Mouse (Mus musculus) MEL (cell line): ENCODE measurements around the gene Ube2i. TPM values are rescaled to one million over a fixed set of nuclear protein-coding genes. Genes with fewer than 3 reads are reported as not detected.
A peak's percentile ranks its signal among the peaks of the same experiment; 100 is the strongest.

Source experiments
- DNase-seq: peaks from one replicate; pipeline ENCODE4 v3.0.0; 2011; ENCODE audit warnings: low read depth, low spot score
- H3K27ac ChIP-seq: 2 replicates; pipeline ENCODE4 v1.5.1; 2012; ENCODE audit warnings: low read depth, mild to moderate bottlenecking, control low read depth, low read length, moderate library complexity; ENCODE audit not compliant: control insufficient read depth
- H3K27me3 ChIP-seq, 2 experiments: fragments of 150-350 bp in 1 of 2; sonication (generic) in 1 of 2; 2 replicates each; pipeline ENCODE4 v1.6.1; 2012; ENCODE audit warnings: low read length in 2 of 2, mild to moderate bottlenecking in 2 of 2, improper control_type of control experiment in 1 of 2, moderate library complexity in 1 of 2; ENCODE audit not compliant: insufficient read depth in 2 of 2, control insufficient read depth in 1 of 2
- H3K36me3 ChIP-seq, 2 experiments: 2 replicates each; pipeline ENCODE4 v1.6.1; 2012 to 2014; ENCODE audit warnings: low read length in 2 of 2, improper control_type of control experiment in 1 of 2, inconsistent platforms in 1 of 2, mild to moderate bottlenecking in 1 of 2; ENCODE audit not compliant: insufficient read depth in 2 of 2, control insufficient read depth in 1 of 2
- H3K4me1 ChIP-seq, 2 experiments: fragments of 150-350 bp in 1 of 2; sonication (generic) in 1 of 2; 2 replicates each; pipeline ENCODE4 v1.6.1; 2012; ENCODE audit warnings: low read length in 2 of 2, improper control_type of control experiment in 1 of 2, mild to moderate bottlenecking in 1 of 2; ENCODE audit not compliant: insufficient read depth in 2 of 2, control insufficient read depth in 1 of 2
- H3K4me3 ChIP-seq, 2 experiments: fragments of 150-350 bp in 1 of 2; sonication (generic) in 1 of 2; 2 replicates each; pipeline ENCODE4 v1.5.1; 2012; ENCODE audit warnings: low read depth in 2 of 2, low read length in 2 of 2, mild to moderate bottlenecking in 2 of 2, moderate library complexity in 2 of 2, control low read depth in 1 of 2, improper control_type of control experiment in 1 of 2; ENCODE audit not compliant: control insufficient read depth in 1 of 2, insufficient read depth in 1 of 2
- H3K79me2 ChIP-seq: 2 replicates; pipeline ENCODE4 v1.6.1; 2012; ENCODE audit warnings: mild to moderate bottlenecking, low read length, moderate library complexity; ENCODE audit not compliant: control insufficient read depth, poor library complexity, insufficient read depth
- H3K9ac ChIP-seq: 2 replicates; pipeline ENCODE4 v1.6.1; 2012; ENCODE audit warnings: low read depth, mild to moderate bottlenecking, control low read depth, low read length, moderate library complexity; ENCODE audit not compliant: control insufficient read depth, poor library complexity, severe bottlenecking
- H3K9me3 ChIP-seq: fragments of 150-350 bp; sonication (generic); replicated peaks from 2 replicates; pipeline ENCODE4 v1.6.1; 2012; ENCODE audit warnings: mild to moderate bottlenecking, low read length, improper control_type of control experiment, moderate library complexity; ENCODE audit not compliant: insufficient read depth
- BHLHE40 ChIP-seq: IDR thresholded peaks from 2 replicates; pipeline ENCODE4 v1.6.1; 2012; ENCODE audit warnings: low read depth, mild to moderate bottlenecking, inconsistent platforms, low read length, improper control_type of control experiment, borderline replicate concordance
- CHD2 ChIP-seq: IDR thresholded peaks from 2 replicates; pipeline ENCODE4 v1.6.1; 2011; ENCODE audit warnings: low read length, improper control_type of control experiment
- CTCF ChIP-seq, 3 experiments: IDR thresholded peaks in 2 of 3; conservative IDR thresholded peaks in 1 of 3; 2 replicates each; pipeline ENCODE4 v1.5.1; 2011 to 2012; ENCODE audit warnings: low read length in 3 of 3, low read depth in 2 of 3, mild to moderate bottlenecking in 2 of 3, improper control_type of control experiment in 1 of 3, inconsistent platforms in 1 of 3, mixed read lengths in 1 of 3, moderate library complexity in 1 of 3; ENCODE audit not compliant: control insufficient read depth in 1 of 3, insufficient read depth in 1 of 3, poor library complexity in 1 of 3, severe bottlenecking in 1 of 3
- E2F4 ChIP-seq: IDR thresholded peaks from 2 replicates; pipeline ENCODE4 v1.6.1; 2011; ENCODE audit warnings: low read depth, low read length, improper control_type of control experiment, borderline replicate concordance
- ELF1 ChIP-seq: IDR thresholded peaks from 2 replicates; pipeline ENCODE4 v1.6.1; 2014; ENCODE audit warnings: low read depth, mild to moderate bottlenecking, inconsistent platforms, low read length, improper control_type of control experiment, moderate library complexity
- EP300 ChIP-seq, 2 experiments: IDR thresholded peaks; 2 replicates each; pipeline ENCODE4 v1.6.1; 2011; ENCODE audit warnings: improper control_type of control experiment in 2 of 2, low read length in 2 of 2, low read depth in 1 of 2, mild to moderate bottlenecking in 1 of 2
- GATA1 ChIP-seq: IDR thresholded peaks from 2 replicates; pipeline ENCODE4 v1.6.1; 2011; ENCODE audit warnings: low read depth, low read length, improper control_type of control experiment
- HCFC1 ChIP-seq: IDR thresholded peaks from 2 replicates; pipeline ENCODE4 v1.6.1; 2012; ENCODE audit warnings: low read depth, mild to moderate bottlenecking, inconsistent platforms, low read length, improper control_type of control experiment, moderate library complexity
- JUND ChIP-seq: IDR thresholded peaks from 2 replicates; pipeline ENCODE4 v1.6.1; 2011; ENCODE audit warnings: low read depth, mild to moderate bottlenecking, improper control_type of control experiment, low read length
- MAFK ChIP-seq: IDR thresholded peaks from 2 replicates; pipeline ENCODE4 v1.6.1; 2011; ENCODE audit warnings: low read depth, mild to moderate bottlenecking, low read length, improper control_type of control experiment, borderline replicate concordance
- MAZ ChIP-seq: IDR thresholded peaks from 2 replicates; pipeline ENCODE4 v1.6.1; 2012; ENCODE audit warnings: low read depth, mild to moderate bottlenecking, inconsistent platforms, low read length, improper control_type of control experiment
- MYB ChIP-seq: IDR thresholded peaks from 2 replicates; pipeline ENCODE4 v1.6.1; 2011; ENCODE audit warnings: mild to moderate bottlenecking, low read depth, low read length, improper control_type of control experiment
- MYC ChIP-seq: IDR thresholded peaks from 2 replicates; pipeline ENCODE4 v1.6.1; 2011; ENCODE audit warnings: low read depth, mild to moderate bottlenecking, low read length, improper control_type of control experiment, moderate library complexity
- NRF1 ChIP-seq: IDR thresholded peaks from 2 replicates; pipeline ENCODE4 v1.6.1; 2014; ENCODE audit warnings: low read depth, mild to moderate bottlenecking, inconsistent platforms, low read length, improper control_type of control experiment, moderate library complexity; ENCODE audit not compliant: poor library complexity, insufficient read depth, severe bottlenecking
- POLR2A ChIP-seq, 2 experiments: IDR thresholded peaks; 2 replicates each; pipeline ENCODE4 v1.6.1; 2011 to 2012; ENCODE audit warnings: low read length in 2 of 2, mild to moderate bottlenecking in 2 of 2, control low read depth in 1 of 2, improper control_type of control experiment in 1 of 2, low read depth in 1 of 2, moderate library complexity in 1 of 2; ENCODE audit not compliant: control insufficient read depth in 1 of 2, insufficient read depth in 1 of 2, poor library complexity in 1 of 2
- POLR2AphosphoS2 ChIP-seq: IDR thresholded peaks from 2 replicates; pipeline ENCODE4 v1.6.1; 2011; ENCODE audit warnings: low read length, improper control_type of control experiment
- POLR2AphosphoS5 ChIP-seq: IDR thresholded peaks from 2 replicates; pipeline ENCODE4 v1.6.1; 2012; ENCODE audit warnings: low read depth, borderline replicate concordance, mild to moderate bottlenecking, inconsistent platforms, low read length, moderate library complexity, mixed read lengths
- RAD21 ChIP-seq: IDR thresholded peaks from 2 replicates; pipeline ENCODE4 v1.6.1; 2011; ENCODE audit warnings: mild to moderate bottlenecking, low read depth, low read length, improper control_type of control experiment
- SIN3A ChIP-seq: IDR thresholded peaks from 2 replicates; pipeline ENCODE4 v1.6.1; 2012; ENCODE audit warnings: low read length, improper control_type of control experiment, inconsistent platforms
- SMC3 ChIP-seq: IDR thresholded peaks from 2 replicates; pipeline ENCODE4 v1.6.1; 2011; ENCODE audit warnings: low read depth, low read length, improper control_type of control experiment
- TBP ChIP-seq: IDR thresholded peaks from 2 replicates; pipeline ENCODE4 v1.8.0; 2011; ENCODE audit warnings: low read depth, low read length, improper control_type of control experiment
- TCF12 ChIP-seq: IDR thresholded peaks from 2 replicates; pipeline ENCODE4 v1.6.1; 2014; ENCODE audit warnings: low read depth, mild to moderate bottlenecking, inconsistent platforms, low read length, improper control_type of control experiment, moderate library complexity
- ZC3H11A ChIP-seq: IDR thresholded peaks from 2 replicates; pipeline ENCODE4 v1.6.1; 2012; ENCODE audit warnings: low read depth, mild to moderate bottlenecking, inconsistent platforms, low read length, improper control_type of control experiment
- ZKSCAN1 ChIP-seq: IDR thresholded peaks from 2 replicates; pipeline ENCODE4 v1.6.1; 2012; ENCODE audit warnings: low read depth, mild to moderate bottlenecking, inconsistent platforms, low read length, improper control_type of control experiment, moderate library complexity
- ZNF384 ChIP-seq: IDR thresholded peaks from 2 replicates; pipeline ENCODE4 v1.6.1; 2012; ENCODE audit warnings: low read depth, mild to moderate bottlenecking, inconsistent platforms, low read length, improper control_type of control experiment
- polyA plus RNA-seq, 2 experiments: library from polyadenylated mRNA; stranded (reverse) in 1 of 2; unstranded in 1 of 2; fragments of >175 nt in 1 of 2; fragments of >200 nt in 1 of 2; gene quantifications; 2 replicates each; pipeline versions ENCODE4 v1.2.1 to v1.2.4; 2012; ENCODE audit warnings: low replicate concordance in 2 of 2, low read depth in 1 of 2; ENCODE audit not compliant: insufficient read length in 2 of 2, insufficient read depth in 1 of 2, missing spikeins in 1 of 2
- total RNA-seq: library from RNA; depleted of rRNA; stranded (reverse); fragments of 300-350 nt; gene quantifications from 2 replicates; pipeline ENCODE4 v1.2.3, GENCODE M21; 2012

Ube2i gene
- total and polyA plus RNA-seq, 3 experiments, result 464 to 564 TPM; not detected in 1

DNA sequence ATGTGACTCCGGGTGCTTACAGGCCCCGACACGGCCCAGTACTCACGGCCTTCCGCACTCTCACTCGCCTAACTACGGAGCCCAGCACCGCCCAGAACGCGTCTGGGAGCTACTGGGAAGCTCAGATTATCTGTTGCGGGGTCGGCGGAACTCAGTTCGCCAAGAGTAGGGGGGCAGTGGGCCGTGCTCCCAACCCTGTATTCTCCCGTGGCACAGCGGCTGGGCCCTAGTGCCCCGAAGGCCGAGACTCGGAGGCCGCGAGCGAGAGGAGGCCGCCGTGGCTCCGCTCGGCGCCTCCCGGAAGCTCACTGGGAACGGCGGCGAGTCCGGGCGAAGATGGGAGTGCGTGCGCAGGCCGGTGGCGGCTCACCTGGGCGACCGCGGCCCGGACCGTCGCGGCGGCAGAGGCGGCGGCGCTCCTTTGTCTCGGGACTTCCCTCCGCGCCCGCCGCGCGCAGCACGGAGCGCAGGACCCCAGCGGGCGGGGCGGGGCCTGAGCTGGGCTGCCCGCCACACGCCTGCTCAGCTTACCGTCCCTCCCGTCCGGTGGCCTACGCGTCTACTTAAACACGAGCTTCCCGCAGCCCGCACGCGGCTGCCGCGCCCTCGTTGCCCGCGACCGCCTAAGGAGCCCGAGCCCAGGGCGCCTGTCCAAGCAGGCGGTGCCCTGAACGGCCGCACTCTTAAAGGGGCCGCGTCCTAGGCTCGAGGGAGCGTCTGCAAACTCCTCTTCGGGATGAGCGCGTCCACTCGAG is 1.3 kb downstream of the Ube2i start (continued):
- no peak for TF ChIP-seq GATA1
- TF ChIP-seq TCF12, result peak; percentile 45
- peak; percentile 68 for TF ChIP-seq NRF1
- no peak for TF ChIP-seq TBP
- TF ChIP-seq POLR2AphosphoS5, result no peak
- TF ChIP-seq POLR2A (IDR thresholded peaks at IDR 0.05; ENCODE audit: control insufficient read depth in 1 of 2, insufficient read depth in 1 of 2, low read depth in 1 of 2, low read length in 2 of 2, poor library complexity in 1 of 2), result peak; percentile 64 to 68; a peak in 3 of 4 replicates
- no peak for TF ChIP-seq E2F4

DNA sequence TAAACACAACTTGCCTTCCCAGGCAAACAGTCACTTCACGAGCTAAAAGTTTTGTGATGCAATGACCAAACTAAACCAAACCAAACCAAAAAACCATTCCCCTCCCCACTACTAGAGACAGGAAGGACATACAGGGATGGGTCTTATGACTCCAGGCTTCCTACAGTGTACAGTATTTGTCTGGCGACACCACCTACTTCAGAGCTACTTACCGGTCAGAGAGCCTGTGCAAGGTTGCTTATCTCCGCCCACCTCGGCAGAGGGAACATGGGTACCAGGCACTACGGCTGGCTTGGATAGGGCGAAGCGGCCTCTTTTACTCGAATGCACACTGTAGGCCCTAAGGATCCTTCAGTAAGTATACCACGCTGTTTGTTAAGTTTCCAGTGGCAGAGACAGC is 2.1 kb downstream of the Ube2i start:
- H3K4me1 ChIP-seq, result peaks cover 9 to 32% of the 10 kb centered on the region in 2 experiments
- peak; percentile 68 for DNase-seq
- H3K79me2 ChIP-seq, result peaks cover 52% of the 10 kb centered on the region
- H3K36me3 ChIP-seq, result peaks cover 20 to 22% of the 10 kb centered on the region in 2 experiments
- H3K9ac ChIP-seq, result peak overlapping the region; percentile 95
- H3K27ac ChIP-seq, result peak overlapping the region; percentile 96
- TF ChIP-seq POLR2A (IDR thresholded peaks at IDR 0.05; ENCODE audit: control insufficient read depth in 1 of 2, insufficient read depth in 1 of 2, low read depth in 1 of 2, low read length in 2 of 2, poor library complexity in 1 of 2) (no peak), POLR2AphosphoS2 (0 out of 2 replicates have a peak, but pooled peaks have one; percentile 1), RAD21 (no peak), BHLHE40 (no peak), ZNF384 (no peak)
- H3K27me3 ChIP-seq, result no peaks in the 10 kb centered on the region
- H3K9me3 ChIP-seq, result no peaks in the 10 kb centered on the region
- H3K4me3 ChIP-seq, result peak overlapping the region; percentile 81 to 91

DNA sequence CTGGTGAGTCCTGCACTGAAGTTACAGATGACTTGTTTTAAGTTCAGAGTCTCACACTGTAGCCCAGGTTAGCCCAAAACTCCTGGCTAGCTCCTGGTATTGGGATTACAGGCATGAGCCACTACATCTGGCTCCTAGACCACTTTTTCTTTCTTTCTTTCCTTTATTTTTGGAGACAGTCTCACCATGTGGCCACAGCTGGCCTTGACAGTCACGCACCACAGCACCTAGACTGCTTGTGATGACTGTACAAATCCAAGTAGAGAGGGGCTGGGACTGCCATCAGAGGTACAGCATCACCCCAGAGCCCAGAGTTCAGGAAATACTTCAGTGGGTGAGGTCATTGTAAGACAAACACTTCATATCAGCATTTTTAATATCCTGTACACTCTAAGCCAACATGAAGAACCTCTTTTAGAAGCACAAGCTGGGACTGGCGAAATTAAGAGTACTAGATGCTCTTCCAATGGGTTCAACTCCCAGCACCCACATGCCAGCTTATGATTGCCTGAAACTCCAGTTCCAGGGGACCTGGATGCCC is 3.6 kb downstream of the Ube2i start:
- no peaks in the 10 kb centered on the region for H3K27me3 ChIP-seq
- H3K79me2 ChIP-seq, result peaks cover 52% of the 10 kb centered on the region
- H3K27ac ChIP-seq, result no peak overlapping the region
- H3K9ac ChIP-seq, result peak overlapping the region; percentile 9; the same call in 1 of the 2 replicates
- no peak overlapping the region for H3K4me3 ChIP-seq
- peaks cover 9 to 31% of the 10 kb centered on the region in 2 experiments for H3K4me1 ChIP-seq
- DNase-seq, result no peak
- H3K9me3 ChIP-seq, result no peaks in the 10 kb centered on the region
- H3K36me3 ChIP-seq, result peaks cover 22 to 33% of the 10 kb centered on the region in 2 experiments
- TF ChIP-seq POLR2AphosphoS2 (no peak), POLR2A (IDR thresholded peaks at IDR 0.05; ENCODE audit: control insufficient read depth in 1 of 2, insufficient read depth in 1 of 2, low read depth in 1 of 2, low read length in 2 of 2, poor library complexity in 1 of 2) (no peak), MYB (no peak), HCFC1 (no peak), GATA1 (no peak), MAZ (no peak), MAFK (no peak), EP300 (IDR thresholded peaks at IDR 0.05; ENCODE audit: low read depth in 1 of 2, low read length in 2 of 2) (no peak), CHD2 (no peak), JUND (no peak), ZKSCAN1 (no peak), ZC3H11A (no peak), CTCF (IDR thresholded peaks at IDR 0.05 in 2 of 3, conservative IDR thresholded peaks at IDR 0.05 in 1 of 3; ENCODE audit: control insufficient read depth in 1 of 3, insufficient read depth in 1 of 3, low read depth in 2 of 3, low read length in 3 of 3, poor library complexity in 1 of 3, severe bottlenecking in 1 of 3) (no peak), ELF1 (no peak), SMC3 (no peak), SIN3A (no peak), RAD21 (no peak), MYC (no peak)
- TF ChIP-seq, all 39 proteins: peak for 0
